Mouse (Mus musculus) neural tube, embryonic 13.5 days (tissue): ENCODE results near the gene Sord. TPM values are rescaled to one million over a fixed set of nuclear protein-coding genes. Genes with fewer than 3 reads are reported as not detected.

ENCODE experiments used
- ATAC-seq: fragments of 200-750 bp; cut with Nextera tagmentation; 2 replicates; pipeline ENCODE4 v1.8.0; 2017; ENCODE audit warnings: low read depth, mild to moderate bottlenecking, moderate TSS enrichment, moderate library complexity
- H3K27ac ChIP-seq: fragments of 300-500 bp; sonication (generic); replicated peaks from 2 replicates; pipeline ENCODE4 v1.5.1; 2015; ENCODE audit warnings: moderate library complexity, mild to moderate bottlenecking, inconsistent platforms
- H3K27me3 ChIP-seq: fragments of 300-500 bp; sonication (generic); 2 replicates; pipeline ENCODE4 v1.6.1; 2015; ENCODE audit warnings: mild to moderate bottlenecking, inconsistent platforms
- H3K36me3 ChIP-seq: fragments of 300-500 bp; sonication (generic); 2 replicates; pipeline ENCODE4 v1.6.1; 2015; ENCODE audit warnings: mild to moderate bottlenecking, inconsistent platforms
- H3K4me1 ChIP-seq: fragments of 300-500 bp; sonication (generic); replicated peaks from 2 replicates; pipeline ENCODE4 v1.6.1; 2015; ENCODE audit warnings: inconsistent platforms
- H3K4me2 ChIP-seq: fragments of 300-500 bp; sonication (generic); 2 replicates; pipeline ENCODE4 v1.6.1; 2015; ENCODE audit warnings: inconsistent platforms, mild to moderate bottlenecking, moderate library complexity
- H3K4me3 ChIP-seq: fragments of 300-500 bp; sonication (generic); 2 replicates; pipeline ENCODE4 v1.5.1; 2015; ENCODE audit warnings: mild to moderate bottlenecking, inconsistent platforms
- H3K9ac ChIP-seq: fragments of 300-500 bp; sonication (generic); 2 replicates; pipeline ENCODE4 v1.6.1; 2015; ENCODE audit warnings: moderate library complexity, mild to moderate bottlenecking, inconsistent platforms
- H3K9me3 ChIP-seq: fragments of 300-500 bp; sonication (generic); 2 replicates; pipeline ENCODE4 v1.6.1; 2016; ENCODE audit warnings: inconsistent platforms
- WGBS: fragments of 180-500 bp; shearing (Covaris S2); methylation state at CpG from one replicate; pipeline ENCODE4 v1.1.7; 2015; 5-methylcytosine and 5-hydroxymethylcytosine counted together
- polyA plus RNA-seq: library from polyadenylated mRNA; unstranded; fragments of >200 nt; fragmentation: Nextera tagmentation; extraction: Ambion mirVana; gene quantifications from 2 replicates; pipeline ENCODE4 v1.2.1, GENCODE M21; 2015

Gene Sord
- polyA plus RNA-seq, 1 experiment from 2014 or later, result 19.6 TPM

DNA sequence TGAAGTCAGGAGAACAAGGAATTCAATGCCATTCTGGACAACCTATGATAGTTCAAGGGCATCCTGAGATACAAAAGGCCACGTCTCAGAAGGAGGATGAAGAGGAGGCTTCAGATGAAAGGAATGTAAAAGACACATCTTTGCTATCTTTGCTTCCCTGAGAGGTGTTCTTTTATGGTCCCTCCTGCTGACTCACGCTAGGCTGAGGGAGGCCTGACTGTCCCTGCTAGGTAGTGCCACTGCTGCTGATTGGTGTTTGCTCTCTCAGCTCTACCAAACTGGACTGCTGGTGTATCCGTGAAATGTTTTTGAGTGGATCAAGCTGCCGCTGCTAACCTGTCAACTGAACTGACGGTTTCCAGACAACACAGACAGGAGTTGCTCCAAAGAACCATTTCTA lies 12.8 kb upstream of the Sord start:
- Histone ChIP-seq H3K27ac (no peak overlapping the region), H3K4me2 (no peak overlapping the region), H3K27me3 (no peaks in the 10 kb centered on the region), H3K4me3 (no peak overlapping the region), H3K9ac (no peak overlapping the region), H3K36me3 (no peaks in the 10 kb centered on the region), H3K4me1 (no peaks in the 10 kb centered on the region), H3K9me3 (no peaks in the 10 kb centered on the region)
- ATAC-seq, result no peak
- WGBS, result 40% methylated on average over 5 of the region's 5 CpGs

DNA sequence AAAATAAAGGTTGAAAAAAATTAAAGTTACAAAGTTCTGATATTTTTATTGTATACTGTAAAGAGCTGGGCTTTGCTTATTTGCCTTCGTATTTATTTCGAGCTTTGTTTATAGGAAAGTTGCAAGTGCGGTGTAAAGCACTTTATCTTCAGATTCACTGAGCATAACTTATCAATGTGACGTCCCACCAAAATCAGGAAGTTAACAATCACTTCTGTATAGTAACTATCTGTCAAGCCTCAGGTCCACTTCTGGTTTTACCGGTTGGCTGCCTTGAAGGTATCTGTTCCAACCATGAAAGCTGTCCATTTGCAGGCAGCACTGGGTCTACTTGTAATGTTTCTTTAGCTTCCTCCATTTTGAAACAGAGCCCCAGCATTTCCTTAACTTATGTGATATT lies 12.3 kb upstream of the Sord start:
- WGBS, result 89% methylated on average over 5 of the region's 5 CpGs
- Histone ChIP-seq H3K27me3 (no peaks in the 10 kb centered on the region), H3K4me2 (no peak overlapping the region), H3K4me1 (no peaks in the 10 kb centered on the region), H3K9me3 (no peaks in the 10 kb centered on the region), H3K36me3 (no peaks in the 10 kb centered on the region), H3K9ac (no peak overlapping the region), H3K4me3 (no peak overlapping the region), H3K27ac (no peak overlapping the region)
- no peak for ATAC-seq

DNA sequence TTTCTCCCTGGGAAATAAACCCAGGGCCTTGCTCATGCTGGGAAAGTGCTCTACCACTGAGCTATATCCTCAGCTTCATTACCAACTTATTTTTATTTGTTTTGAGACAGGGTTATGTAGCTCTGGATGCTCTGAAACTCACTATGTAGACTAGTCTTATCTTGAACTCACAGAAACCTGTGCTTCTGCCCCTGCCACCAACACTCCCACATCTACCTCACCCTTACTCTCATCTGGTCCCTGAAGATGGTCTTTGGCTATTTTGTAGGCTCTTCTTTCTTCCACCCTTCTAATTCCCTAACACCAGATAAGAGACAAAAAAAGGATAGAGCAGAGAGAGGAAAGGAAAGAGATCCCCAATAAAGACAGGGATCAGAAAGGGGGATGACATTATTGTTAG lies 10.9 kb upstream of the Sord start:
- H3K4me3 ChIP-seq, result no peak overlapping the region
- H3K27ac ChIP-seq, result no peak overlapping the region
- H3K27me3 ChIP-seq, result no peaks in the 10 kb centered on the region
- no peak overlapping the region for H3K9ac ChIP-seq
- H3K4me1 ChIP-seq, result no peaks in the 10 kb centered on the region
- H3K36me3 ChIP-seq, result no peaks in the 10 kb centered on the region
- no peak overlapping the region for H3K4me2 ChIP-seq
- ATAC-seq, result no peak
- no peaks in the 10 kb centered on the region for H3K9me3 ChIP-seq

DNA sequence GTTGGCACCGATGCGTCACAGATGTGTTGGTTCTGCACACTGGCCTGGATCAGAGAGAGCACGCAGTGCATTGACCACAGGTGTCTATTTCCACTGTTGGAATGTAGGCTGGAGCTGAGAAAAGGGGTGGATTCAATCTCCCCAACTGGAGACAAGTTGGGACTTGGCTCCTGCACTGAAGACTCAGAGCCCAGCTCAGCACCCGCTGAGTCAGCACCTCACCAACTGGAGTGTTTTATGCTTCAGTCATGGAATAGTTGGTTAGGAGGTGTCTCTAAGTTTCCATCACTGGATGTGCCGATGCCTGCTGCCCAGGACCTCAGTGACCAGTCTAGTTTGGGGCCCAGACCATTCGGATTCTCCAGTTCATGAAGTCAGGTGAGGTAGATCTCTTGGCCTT lies 4.2 kb upstream of the Sord start:
- no peak for ATAC-seq
- peaks cover 8% of the 10 kb centered on the region; the same call in 1 of the 2 replicates for H3K4me1 ChIP-seq
- WGBS, result 89% methylated on average over 6 of the region's 6 CpGs

DNA sequence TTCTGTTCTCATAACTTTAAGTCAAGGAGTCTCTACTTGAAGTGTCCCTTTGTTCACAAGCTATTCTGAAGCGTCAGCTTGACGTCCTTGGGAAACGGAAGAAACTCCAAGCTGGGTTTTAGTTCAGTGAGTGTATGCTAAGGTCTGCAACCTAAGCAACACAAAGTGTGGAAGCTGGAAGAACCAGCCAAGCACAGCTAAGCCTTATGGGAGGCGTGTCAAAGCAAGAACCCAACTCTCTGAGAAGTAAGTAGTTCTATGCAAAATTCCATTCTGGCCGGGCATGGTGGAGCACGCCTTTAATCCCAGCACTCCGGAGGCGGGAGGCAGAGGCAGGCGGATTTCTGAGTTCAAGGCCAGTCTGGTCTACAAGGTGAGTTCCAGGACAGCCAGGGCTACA lies 2.9 kb upstream of the Sord start:
- no peaks in the 10 kb centered on the region for H3K9me3 ChIP-seq
- H3K27me3 ChIP-seq, result no peaks in the 10 kb centered on the region
- peaks cover 11% of the 10 kb centered on the region; the same call in 1 of the 2 replicates for H3K4me1 ChIP-seq
- 68% methylated on average over 9 of the region's 9 CpGs for WGBS
- no peak overlapping the region for H3K27ac ChIP-seq
- no peaks in the 10 kb centered on the region for H3K36me3 ChIP-seq
- no peak overlapping the region for H3K9ac ChIP-seq
- no peak overlapping the region for H3K4me3 ChIP-seq
- H3K4me2 ChIP-seq, result no peak overlapping the region
- no peak for ATAC-seq

More for the DNA sequence above, 4.2 kb upstream of the Sord start:
- no peak overlapping the region for H3K9ac ChIP-seq
- H3K36me3 ChIP-seq, result no peaks in the 10 kb centered on the region
- H3K4me3 ChIP-seq, result no peak overlapping the region
- H3K27ac ChIP-seq, result no peak overlapping the region
- H3K4me2 ChIP-seq, result no peak overlapping the region
- no peaks in the 10 kb centered on the region for H3K9me3 ChIP-seq
- H3K27me3 ChIP-seq, result no peaks in the 10 kb centered on the region

DNA sequence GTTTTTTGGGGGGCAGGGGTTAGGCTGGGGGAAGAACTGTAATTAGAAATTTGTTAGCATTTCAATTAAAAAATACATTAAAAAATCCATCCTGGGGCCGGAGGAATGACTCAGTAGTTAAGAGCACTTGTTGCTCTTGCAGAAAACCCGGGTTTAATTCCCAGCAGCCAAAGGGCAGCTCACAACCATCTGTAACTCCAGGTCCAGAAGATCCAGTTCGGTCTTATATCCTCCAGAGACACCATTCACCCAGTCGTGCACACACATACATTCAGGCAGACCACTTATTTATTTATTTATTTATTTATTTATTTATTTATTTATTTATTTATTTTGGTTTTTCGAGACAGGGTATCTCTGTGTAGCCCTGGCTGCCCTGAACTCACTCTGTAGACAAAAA lies 1.2 kb upstream of the Sord start:
- Histone ChIP-seq H3K9ac (no peak overlapping the region), H3K27ac (no peak overlapping the region), H3K9me3 (no peaks in the 10 kb centered on the region), H3K4me1 (peaks cover 11% of the 10 kb centered on the region; the same call in 1 of the 2 replicates), H3K4me2 (peak overlapping the region; percentile 73), H3K27me3 (no peaks in the 10 kb centered on the region), H3K36me3 (no peaks in the 10 kb centered on the region), H3K4me3 (no peak overlapping the region)
- 58% methylated on average over 5 of the region's 5 CpGs for WGBS
- ATAC-seq, result no peak

DNA sequence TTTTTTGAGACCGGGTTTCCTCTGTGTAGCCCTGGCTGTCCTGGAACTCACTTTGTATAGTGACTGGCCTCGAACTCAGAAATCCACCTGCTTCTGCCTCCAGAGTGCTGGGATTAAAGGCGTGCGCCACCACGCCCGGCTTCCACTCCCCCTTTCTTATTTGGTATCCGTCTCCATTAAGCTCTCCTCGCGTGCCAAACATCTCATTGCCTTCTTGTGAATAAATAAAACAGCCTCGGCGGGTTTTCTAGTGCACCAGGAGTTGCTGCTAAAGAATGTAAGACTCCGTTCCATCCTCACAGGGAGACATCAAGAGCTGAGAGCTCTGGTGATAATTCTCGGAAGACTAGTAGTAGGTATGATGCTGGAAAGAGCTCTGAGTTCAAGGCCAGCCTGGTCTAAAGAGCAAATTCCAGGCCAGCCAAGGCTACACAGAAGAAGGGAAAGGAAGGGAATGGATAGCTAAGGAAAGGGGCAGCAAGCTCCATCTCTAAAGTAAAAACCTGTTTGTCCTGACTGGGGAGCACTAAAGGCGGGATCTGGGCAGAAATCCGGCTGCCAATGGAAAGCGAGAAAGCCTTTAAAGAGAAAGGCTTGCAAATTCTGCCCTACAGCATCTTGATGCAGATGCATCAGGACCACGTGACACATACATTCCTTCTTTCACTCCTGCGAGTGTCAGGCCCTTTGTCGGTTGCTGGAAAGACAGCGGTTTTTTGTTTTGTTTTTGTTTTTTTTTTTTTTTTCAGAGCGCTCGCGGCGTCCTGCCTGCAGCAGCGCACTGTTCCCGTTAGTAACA lies 591 bp upstream of the Sord start:
- Histone ChIP-seq H3K9me3 (no peaks in the 10 kb centered on the region), H3K4me3 (peak overlapping the region; percentile 58), H3K4me2 (peak overlapping the region; percentile 73), H3K4me1 (peaks cover 11% of the 10 kb centered on the region; the same call in 1 of the 2 replicates), H3K9ac (peak overlapping the region; percentile 70), H3K27me3 (no peaks in the 10 kb centered on the region), H3K27ac (peak overlapping the region; percentile 76), H3K36me3 (no peaks in the 10 kb centered on the region)
- 5% methylated on average over 26 of the region's 26 CpGs for WGBS
- peak; percentile 64 for ATAC-seq

DNA sequence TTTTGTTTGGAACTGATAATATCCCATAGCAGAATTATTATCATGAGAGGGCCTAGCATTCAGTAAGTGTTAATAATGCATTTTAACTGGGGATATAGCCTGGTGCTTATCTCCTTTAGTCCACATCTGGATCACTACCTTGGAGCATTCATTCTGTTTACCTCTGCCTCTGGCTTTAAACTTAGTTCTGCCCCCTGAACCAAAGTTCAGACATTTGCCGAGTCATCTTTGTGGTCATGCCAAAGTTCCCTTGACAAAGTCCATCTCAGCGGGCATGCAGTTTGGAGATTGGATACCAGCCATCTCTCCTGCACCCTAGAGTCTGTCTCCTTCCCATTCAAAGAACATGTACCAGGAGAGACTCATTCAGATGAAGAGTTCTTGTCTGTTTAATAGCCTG lies 876 bp downstream of the Sord start:
- ATAC-seq, result no peak
- 88% methylated on average over 2 of the region's 2 CpGs for WGBS
- Histone ChIP-seq H3K9me3 (no peaks in the 10 kb centered on the region), H3K4me3 (peak overlapping the region; percentile 58), H3K9ac (no peak overlapping the region), H3K27ac (no peak overlapping the region), H3K4me2 (peak overlapping the region; percentile 73), H3K36me3 (no peaks in the 10 kb centered on the region), H3K4me1 (peaks cover 11% of the 10 kb centered on the region; the same call in 1 of the 2 replicates), H3K27me3 (no peaks in the 10 kb centered on the region)

DNA sequence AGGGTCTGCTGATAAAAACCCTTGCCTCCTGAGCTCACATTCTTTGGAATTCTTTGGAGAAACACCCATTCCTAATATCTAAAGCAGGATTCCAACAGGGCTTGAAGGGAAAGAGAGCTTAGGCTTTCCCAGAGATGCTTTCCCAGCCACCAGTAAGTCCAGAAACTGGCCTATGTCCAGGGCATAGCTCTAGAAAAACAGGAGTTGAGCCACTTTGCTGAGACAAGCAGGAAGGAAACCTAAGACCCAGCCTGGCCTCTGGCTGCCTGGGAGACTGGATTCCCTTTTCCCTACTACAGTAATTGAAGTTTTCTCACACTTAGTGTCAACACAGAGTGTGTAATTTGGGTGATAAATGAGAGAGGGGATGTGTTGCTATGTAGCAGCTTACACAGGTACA lies 1.8 kb downstream of the Sord start:
- no peak for ATAC-seq

DNA sequence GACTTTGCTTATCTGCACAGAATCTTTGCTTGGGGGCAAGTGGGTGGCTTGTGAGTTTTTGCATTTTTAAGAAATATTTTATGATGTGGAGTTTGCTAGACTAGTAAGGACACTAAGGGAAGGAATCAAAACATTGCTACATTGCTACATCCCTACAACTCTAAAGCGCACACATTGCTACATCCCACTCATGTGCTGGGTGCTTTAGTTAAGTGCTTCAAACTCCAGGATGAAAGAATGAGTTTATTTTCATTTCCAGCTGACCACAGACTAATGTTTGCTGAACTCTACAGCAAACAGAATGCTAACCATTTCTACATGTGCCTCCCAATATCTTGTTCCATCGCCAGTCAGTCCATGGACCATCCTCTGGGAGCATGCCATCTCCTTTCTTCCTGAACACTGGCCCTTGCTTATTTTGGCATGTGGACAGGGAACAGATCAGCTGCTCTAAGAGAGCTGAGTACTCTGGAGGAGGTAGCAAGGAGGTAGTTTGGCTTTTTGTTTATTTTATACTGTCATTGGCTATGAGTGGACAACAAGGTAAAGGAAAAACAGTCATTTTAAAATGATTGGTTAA lies 3.4 kb downstream of the Sord start:
- no peaks in the 10 kb centered on the region for H3K27me3 ChIP-seq
- no peak overlapping the region for H3K9ac ChIP-seq
- H3K4me1 ChIP-seq, result peaks cover 11% of the 10 kb centered on the region; the same call in 1 of the 2 replicates
- no peak for ATAC-seq
- no peaks in the 10 kb centered on the region for H3K36me3 ChIP-seq
- H3K9me3 ChIP-seq, result no peaks in the 10 kb centered on the region
- H3K27ac ChIP-seq, result no peak overlapping the region
- 87% methylated on average over 2 of the region's 2 CpGs for WGBS
- no peak overlapping the region for H3K4me3 ChIP-seq
- H3K4me2 ChIP-seq, result no peak overlapping the region

More for the DNA sequence above, 1.8 kb downstream of the Sord start:
- no peak overlapping the region for H3K4me2 ChIP-seq
- H3K36me3 ChIP-seq, result no peaks in the 10 kb centered on the region
- no peak overlapping the region for H3K4me3 ChIP-seq
- H3K27ac ChIP-seq, result no peak overlapping the region
- no peaks in the 10 kb centered on the region for H3K9me3 ChIP-seq
- no peak overlapping the region for H3K9ac ChIP-seq
- peaks cover 11% of the 10 kb centered on the region; the same call in 1 of the 2 replicates for H3K4me1 ChIP-seq
- no peaks in the 10 kb centered on the region for H3K27me3 ChIP-seq

DNA sequence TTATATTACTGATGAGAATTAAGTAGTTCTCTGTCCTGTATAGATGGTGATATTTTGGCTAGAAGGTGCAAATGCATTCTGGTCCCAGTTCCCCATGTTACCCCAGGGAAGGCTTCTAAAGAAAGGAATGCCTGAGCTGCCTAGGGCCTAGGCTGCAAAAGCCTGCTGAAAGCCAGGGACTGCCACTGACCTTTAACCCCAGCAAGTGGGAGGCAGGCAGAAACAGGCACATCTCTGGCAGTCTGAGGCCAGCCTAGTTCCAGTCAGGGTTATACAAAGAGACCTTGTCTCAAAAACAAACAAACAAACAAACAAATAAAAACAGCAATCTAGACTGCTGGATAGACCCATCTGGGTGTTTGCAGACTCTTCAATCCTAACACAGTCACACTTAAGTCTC lies 6.2 kb downstream of the Sord start:
- ATAC-seq, result no peak
- no peaks in the 10 kb centered on the region for H3K27me3 ChIP-seq
- no peak overlapping the region for H3K4me3 ChIP-seq
- no peak overlapping the region for H3K27ac ChIP-seq
- H3K9ac ChIP-seq, result no peak overlapping the region
- H3K9me3 ChIP-seq, result no peaks in the 10 kb centered on the region
- no peak overlapping the region for H3K4me2 ChIP-seq
- no peaks in the 10 kb centered on the region for H3K36me3 ChIP-seq
- H3K4me1 ChIP-seq, result 0 out of 2 replicates have a peak, but pooled peaks cover under 1% of the 10 kb centered on the region

DNA sequence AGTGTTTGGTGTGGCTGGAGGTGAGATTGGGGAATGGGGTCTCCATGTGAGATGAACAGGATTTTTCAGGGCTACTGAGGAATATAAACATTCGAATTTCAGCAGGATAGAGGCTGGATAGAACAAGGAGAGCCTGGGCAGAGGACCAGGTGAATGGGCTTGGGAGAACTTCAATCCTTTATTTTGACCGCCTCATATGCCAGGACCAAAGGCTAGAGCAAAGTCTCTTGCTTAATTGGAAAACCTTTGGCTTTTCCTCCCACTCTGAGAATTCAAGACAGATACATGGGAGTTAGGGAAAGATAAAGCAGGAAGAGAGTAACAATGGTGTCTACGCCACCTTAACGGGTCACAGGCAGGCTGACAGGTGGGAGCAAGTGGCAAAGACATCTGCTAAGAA lies 6.7 kb downstream of the Sord start:
- Histone ChIP-seq H3K27ac (no peak overlapping the region), H3K4me3 (no peak overlapping the region), H3K27me3 (no peaks in the 10 kb centered on the region), H3K4me2 (no peak overlapping the region), H3K36me3 (no peaks in the 10 kb centered on the region), H3K9me3 (no peaks in the 10 kb centered on the region), H3K4me1 (no peaks in the 10 kb centered on the region), H3K9ac (no peak overlapping the region)
- no peak for ATAC-seq
- WGBS, result 88% methylated on average over 4 of the region's 4 CpGs

DNA sequence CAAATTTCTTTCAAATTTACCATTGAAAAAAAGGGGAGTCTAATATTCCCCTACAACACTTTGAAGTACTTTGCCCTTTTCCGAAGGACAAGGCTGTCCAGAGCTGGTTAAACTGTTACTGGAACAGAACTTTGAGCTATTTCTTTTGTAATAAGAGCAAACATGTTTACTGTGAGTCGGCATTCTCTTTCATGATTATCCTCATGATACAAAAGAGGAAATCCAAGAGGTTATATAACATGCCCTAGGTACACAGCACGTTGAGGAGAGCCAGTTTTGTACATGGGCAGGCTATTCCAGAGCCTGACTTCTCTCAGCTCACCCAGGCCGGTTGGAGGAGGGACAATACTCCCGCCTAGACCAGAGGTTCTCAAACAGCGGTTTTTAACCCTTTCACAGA lies 7.4 kb downstream of the Sord start:
- WGBS, result 77% methylated on average over 6 of the region's 6 CpGs
- no peak for ATAC-seq
- no peaks in the 10 kb centered on the region for H3K9me3 ChIP-seq

More for the DNA sequence above, 7.4 kb downstream of the Sord start:
- Histone ChIP-seq H3K9ac (no peak overlapping the region), H3K4me3 (no peak overlapping the region), H3K4me1 (no peaks in the 10 kb centered on the region), H3K36me3 (no peaks in the 10 kb centered on the region), H3K27me3 (no peaks in the 10 kb centered on the region), H3K27ac (no peak overlapping the region), H3K4me2 (no peak overlapping the region)
